Mouse (Mus musculus) embryonic fibroblast, embryonic 13.5 days (primary cell): Measurements from ENCODE around the gene Agbl4.

Experiments
- CTCF ChIP-seq: IDR thresholded peaks from 2 replicates; pipeline ENCODE4 v1.5.1; 2011; ENCODE audit warnings: mild to moderate bottlenecking, control low read depth, low read length, moderate library complexity, borderline replicate concordance; ENCODE audit not compliant: insufficient read depth
- POLR2A ChIP-seq: IDR thresholded peaks from 2 replicates; pipeline ENCODE4 v1.6.1; 2011; ENCODE audit warnings: low read depth, mild to moderate bottlenecking, control low read depth, low read length, moderate library complexity

GRCm38 (mm10) chr4:111584286-111584685 is 1186.8 kb downstream of the Agbl4 start:
- no peak for TF ChIP-seq CTCF
- TF ChIP-seq POLR2A: no peak
